Mouse (Mus musculus): ENCODE measurements around the gene Dennd4c. TPM values are rescaled to one million over a fixed set of nuclear protein-coding genes. Genes with fewer than 3 reads are reported as not detected.

Dennd4c gene
- total RNA-seq, 4 experiments from 2014 or later = 31.8 to 40.0 (median 36.5) TPM

GRCm38 (mm10) chr4:86882413-86882812 lies 134.1 kb downstream of the Dennd4c start:
- no peak for DNase-seq (ENCODE audit: low spot score)

GRCm38 (mm10) chr4:86884945-86885344 lies 136.6 kb downstream of the Dennd4c start:
- peak; percentile 57 for DNase-seq (ENCODE audit: low spot score)

DNA sequence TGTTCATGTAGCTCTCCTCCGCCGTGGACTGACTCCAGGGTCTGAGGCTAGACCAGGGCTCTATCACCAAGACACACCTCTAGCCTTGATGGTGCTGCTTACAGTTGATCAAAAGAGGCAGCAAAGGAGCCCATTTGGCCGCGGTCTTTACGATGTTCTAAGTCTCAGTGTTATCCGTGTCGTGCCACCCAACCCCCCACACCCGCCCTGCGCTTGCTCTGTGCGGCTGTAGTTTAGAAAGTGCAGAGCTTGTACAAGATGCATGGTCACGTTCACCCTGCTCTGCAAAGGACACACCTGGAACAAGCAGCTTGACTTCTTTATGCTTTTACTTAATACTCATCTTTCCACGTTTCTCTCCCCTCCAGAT lies 137.4 kb downstream of the Dennd4c start:
- DNase-seq (ENCODE audit: low spot score) = no peak

DNA sequence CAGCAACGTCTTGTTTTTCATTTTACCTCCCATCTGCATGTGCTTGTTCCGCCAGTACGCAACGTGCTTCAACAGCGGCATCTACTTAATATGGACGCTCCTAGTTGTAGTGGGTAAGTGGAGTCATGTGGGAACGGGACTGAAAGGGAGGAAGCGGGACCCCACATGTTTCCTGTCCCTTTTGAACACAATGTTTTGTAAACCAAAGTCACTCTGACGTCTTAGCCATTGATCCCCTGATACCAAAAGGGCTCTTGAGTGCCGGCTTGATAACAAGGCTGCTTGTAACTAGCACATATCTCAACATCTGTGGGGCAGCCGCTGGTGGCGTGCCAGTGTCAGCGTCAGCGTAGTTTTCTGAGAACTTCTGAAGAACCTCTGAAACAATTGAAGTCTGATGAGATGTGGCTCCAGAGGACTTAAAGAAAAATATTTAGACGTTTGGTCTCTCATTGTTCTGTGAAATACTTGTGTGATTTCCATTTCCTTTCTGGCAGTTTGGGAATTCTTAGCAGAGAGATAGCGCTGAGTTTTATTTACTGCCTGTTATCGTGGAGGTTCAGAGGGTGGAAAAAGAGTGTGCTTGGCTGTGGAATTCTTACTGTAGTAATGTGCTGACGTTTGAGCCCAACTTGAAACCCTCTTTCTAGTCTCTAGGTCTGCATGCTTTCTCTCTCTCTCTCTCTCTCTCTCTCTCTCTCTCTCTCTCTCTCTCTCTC lies 138.0 kb downstream of the Dennd4c start:
- DNase-seq (ENCODE audit: low spot score) = peak; percentile 75

GRCm38 (mm10) chr4:86887879-86888278 lies 139.5 kb downstream of the Dennd4c start:
- no peak for DNase-seq (ENCODE audit: low spot score)

GRCm38 (mm10) chr4:86897411-86897810 lies 149.1 kb downstream of the Dennd4c start:
- DNase-seq (ENCODE audit: low spot score) = peak; percentile 72

DNA sequence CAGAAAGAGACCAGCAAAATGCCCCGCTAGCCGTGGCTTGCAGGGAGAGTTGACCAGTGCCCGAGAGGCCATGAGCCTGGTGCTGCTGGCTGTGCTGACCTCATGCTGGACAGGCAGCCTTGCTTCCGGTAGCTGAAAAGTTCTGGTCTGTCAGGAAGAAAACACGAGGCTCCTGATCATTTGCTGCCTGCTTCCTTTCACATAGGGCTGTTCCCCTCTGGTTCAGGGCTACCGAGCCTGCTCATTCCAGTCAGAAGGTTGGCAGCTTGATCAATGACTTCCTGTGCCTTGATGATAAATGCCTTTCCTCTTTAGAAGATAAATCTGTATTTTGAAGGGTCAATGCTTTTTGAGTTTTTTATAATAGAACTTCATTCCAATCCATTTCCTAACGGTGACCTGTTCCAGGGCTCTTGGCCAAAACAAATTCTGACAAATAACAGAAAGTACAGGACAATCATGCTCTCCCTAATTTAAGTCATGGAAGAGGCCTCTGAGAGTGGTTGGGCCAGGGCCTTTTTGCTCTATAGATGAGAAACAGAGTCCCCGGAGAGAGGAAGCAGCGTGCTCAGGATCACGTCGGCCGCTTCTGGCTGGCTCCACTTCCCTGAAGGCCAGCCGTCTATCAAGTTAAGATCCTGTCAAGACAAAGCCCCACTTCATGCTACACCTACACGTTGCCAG lies 150.6 kb downstream of the Dennd4c start:
- DNase-seq (ENCODE audit: low spot score) = peak; percentile 87

Other genes with a start within 250 kb of the Dennd4c start
- not detected for gene Saxo1, start 190.2 kb upstream of the Dennd4c start, total RNA-seq (2022)
- gene Rraga, start 172.9 kb upstream of the Dennd4c start, total RNA-seq (2022) = 10 to 100 TPM; 54.5 to 58.4 (median 57.6) TPM
- gene Haus6, start 136.5 kb upstream of the Dennd4c start, total RNA-seq (2022) = 1 to 10 TPM; 4.4 to 6.7 (median 4.6) TPM
- gene Plin2, start 78.5 kb upstream of the Dennd4c start, total RNA-seq (2022) = 100 to 1,000 TPM; 111 to 155 (median 132) TPM
- gene Rps6, start 108.9 kb downstream of the Dennd4c start, total RNA-seq (2022) = 100 to 1,000 TPM; 483 to 550 (median 520) TPM
- gene Acer2, start 125.8 kb downstream of the Dennd4c start, total RNA-seq (2022) = 10 to 100 TPM; 15.3 to 17.8 (median 17.6) TPM

All from heart, adult 8-10 months (tissue).